Mouse (Mus musculus) hindbrain, embryonic 11.5 days (tissue): Measurements from ENCODE around the gene Psap. TPM values are rescaled to one million over a fixed set of nuclear protein-coding genes. Genes with fewer than 3 reads are reported as not detected.

Experiments
- ATAC-seq: fragments of 200-750 bp; cut with Nextera tagmentation; 2 replicates; pipeline ENCODE4 v1.8.0; 2017; ENCODE audit warnings: mild to moderate bottlenecking, moderate TSS enrichment, moderate library complexity; ENCODE audit not compliant: low FRiP score
- DNase-seq: peaks from one replicate; pipeline ENCODE4 v3.0.0-alpha.2; 2015; ENCODE audit warnings: low spot score
- H3K27ac ChIP-seq: fragments of 300-500 bp; sonication (generic); 2 replicates; pipeline ENCODE4 v1.5.1; 2014; ENCODE audit warnings: mild to moderate bottlenecking, low read depth, low read length
- H3K27me3 ChIP-seq: fragments of 300-500 bp; sonication (generic); 2 replicates; pipeline ENCODE4 v1.6.1; 2014; ENCODE audit warnings: mild to moderate bottlenecking, low read length, moderate library complexity, mixed read lengths; ENCODE audit not compliant: control insufficient read depth, insufficient read depth
- H3K36me3 ChIP-seq: fragments of 300-500 bp; sonication (generic); 2 replicates; pipeline ENCODE4 v1.6.1; 2014; ENCODE audit warnings: mild to moderate bottlenecking, low read length, moderate library complexity, mixed read lengths; ENCODE audit not compliant: control insufficient read depth, insufficient read depth
- H3K4me1 ChIP-seq: fragments of 300-500 bp; sonication (generic); replicated peaks from 2 replicates; pipeline ENCODE4 v1.6.1; 2014; ENCODE audit warnings: low read length, mixed read lengths; ENCODE audit not compliant: control insufficient read depth, insufficient read depth
- H3K4me2 ChIP-seq: fragments of 300-500 bp; sonication (generic); replicated peaks from 2 replicates; pipeline ENCODE4 v1.6.1; 2014; ENCODE audit warnings: mild to moderate bottlenecking, low read depth, low read length
- H3K4me3 ChIP-seq: fragments of 300-500 bp; sonication (generic); 2 replicates; pipeline ENCODE4 v1.5.1; 2014; ENCODE audit warnings: low read depth, low read length
- H3K9ac ChIP-seq: fragments of 300-500 bp; sonication (generic); 2 replicates; pipeline ENCODE4 v1.6.1; 2014; ENCODE audit warnings: low read depth, low read length
- H3K9me3 ChIP-seq: fragments of 300-500 bp; sonication (generic); 2 replicates; pipeline ENCODE4 v1.6.1; 2016; ENCODE audit warnings: low read length; ENCODE audit not compliant: control insufficient read depth
- WGBS: fragments of 180-500 bp; shearing (Covaris S2); extraction: QIAGEN DNeasy Blood & Tissue Kit; methylation state at CpG from one replicate; pipeline ENCODE4 v1.1.7; 2014; 5-methylcytosine and 5-hydroxymethylcytosine counted together
- polyA plus RNA-seq: library from polyadenylated mRNA; unstranded; fragments of >200 nt; fragmentation: Nextera tagmentation; extraction: Ambion mirVana; gene quantifications from 2 replicates; pipeline ENCODE4 v1.2.1, GENCODE M21; 2014

Gene Psap
- polyA plus RNA-seq, 1 experiment from 2014 or later: 85.7 TPM

DNA sequence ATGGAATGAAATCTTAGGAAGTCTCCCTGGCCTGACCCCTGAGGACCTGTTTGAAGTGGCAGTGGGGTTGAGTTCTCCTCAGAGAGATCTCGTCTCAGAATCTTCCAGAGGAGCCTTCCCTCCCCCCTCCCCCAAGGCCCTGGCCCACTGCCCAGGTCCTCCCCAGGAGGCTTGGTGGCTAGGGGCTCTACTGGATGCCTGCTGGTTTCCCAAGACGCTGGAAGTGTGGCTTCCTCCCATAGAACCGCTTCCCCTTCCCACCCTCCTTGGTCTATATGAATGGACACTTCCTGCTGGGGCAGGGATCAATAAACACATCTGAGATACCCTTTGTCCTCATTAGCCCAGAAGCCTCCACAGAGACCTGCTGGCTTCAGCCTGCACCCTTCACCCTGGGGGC, 73.8 kb downstream of the Psap start:
- 30% methylated on average over 3 of the region's 3 CpGs for WGBS
- DNase-seq (peak; percentile 19), ATAC-seq (peak; percentile 20; the same call in 1 of the 2 replicates)
- Histone ChIP-seq H3K4me3 (no peak overlapping the region), H3K4me2 (no peak overlapping the region), H3K27me3 (peaks cover 12% of the 10 kb centered on the region), H3K27ac (peak overlapping the region; percentile 67), H3K36me3 (no peaks in the 10 kb centered on the region), H3K4me1 (peaks cover 10% of the 10 kb centered on the region), H3K9me3 (no peaks in the 10 kb centered on the region), H3K9ac (no peak overlapping the region)

DNA sequence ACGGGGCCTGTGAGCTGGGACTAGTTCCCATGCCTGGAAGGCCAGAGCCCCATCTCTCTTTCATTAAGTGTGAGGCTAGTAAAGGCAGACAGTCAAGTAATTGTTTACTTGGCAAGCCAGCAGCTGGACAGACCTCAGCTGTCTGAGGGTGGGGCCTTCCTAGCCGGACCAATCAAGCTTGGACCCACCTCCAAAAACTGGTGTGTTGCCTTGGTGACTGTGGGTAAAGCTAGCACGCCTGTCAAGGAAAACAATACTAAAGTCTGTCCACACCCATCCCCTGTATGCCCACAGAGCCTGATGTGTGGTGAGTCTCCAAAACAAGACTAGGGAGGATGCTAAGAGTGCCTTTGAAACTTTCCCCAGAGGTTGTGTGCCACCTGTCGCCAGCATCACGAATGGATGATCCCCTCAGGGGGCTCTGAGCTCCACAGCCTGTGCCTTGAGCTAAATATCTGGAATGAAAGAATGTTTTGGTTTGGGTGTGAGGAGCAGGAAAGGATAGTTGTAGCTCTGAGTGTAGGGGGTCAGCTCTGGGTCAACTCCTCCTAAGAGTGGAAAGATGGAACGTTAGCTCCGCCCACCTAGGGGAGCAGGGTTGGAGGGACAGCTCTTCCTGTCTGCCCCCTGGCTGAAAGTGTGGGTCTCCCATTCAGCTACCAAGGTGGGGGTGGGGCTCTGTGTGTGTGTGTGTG, 74.5 kb downstream of the Psap start:
- Histone ChIP-seq H3K27ac (peak overlapping the region; percentile 67), H3K4me1 (peaks cover 7% of the 10 kb centered on the region), H3K9ac (no peak overlapping the region), H3K27me3 (peaks cover 10% of the 10 kb centered on the region), H3K4me3 (no peak overlapping the region), H3K9me3 (no peaks in the 10 kb centered on the region), H3K36me3 (no peaks in the 10 kb centered on the region), H3K4me2 (no peak overlapping the region)
- DNase-seq: peak; percentile 54
- ATAC-seq: peak; percentile 65
- 17% methylated on average over 7 of the region's 7 CpGs for WGBS

Other genes with a start within 250 kb of the Psap start
- gene Spock2, start 171.4 kb upstream of the Psap start, polyA plus RNA-seq: 19.2 and 19.3 TPM in 2 replicates
- gene Chst3, start 58.4 kb upstream of the Psap start, polyA plus RNA-seq: 1.5 TPM in 2 replicates
- 1.3 and 2.5 TPM in 2 replicates for gene Vsir, start 69.2 kb downstream of the Psap start, polyA plus RNA-seq
- gene Gm17455, start 122.1 kb downstream of the Psap start, polyA plus RNA-seq: 6.3 and 8.3 TPM in 2 replicates